Mouse (Mus musculus) stomach, postnatal 0 days (tissue): ENCODE measurements around the gene Ttll11. TPM values are rescaled to one million over a fixed set of nuclear protein-coding genes. Genes with fewer than 3 reads are reported as not detected.

ENCODE experiments used
- ATAC-seq: fragments of 200-750 bp; cut with Nextera tagmentation; 2 replicates; pipeline ENCODE4 v1.8.0; 2017; ENCODE audit not compliant: low FRiP score, low TSS enrichment
- DNase-seq: peaks from one replicate; pipeline ENCODE4 v3.0.0-alpha.2; 2016; ENCODE audit warnings: low spot score
- H3K27ac ChIP-seq: fragments of 300-500 bp; sonication (generic); replicated peaks from 2 replicates; pipeline ENCODE4 v1.5.1; 2014; ENCODE audit warnings: mild to moderate bottlenecking, control low read depth
- H3K27me3 ChIP-seq: fragments of 300-500 bp; sonication (generic); 2 replicates; pipeline ENCODE4 v1.6.1; 2014; ENCODE audit warnings: low read length; ENCODE audit not compliant: control insufficient read depth, insufficient read depth
- H3K36me3 ChIP-seq: fragments of 300-500 bp; sonication (generic); 2 replicates; pipeline ENCODE4 v1.6.1; 2014; ENCODE audit warnings: low read length, mixed read lengths; ENCODE audit not compliant: control insufficient read depth, insufficient read depth
- H3K4me1 ChIP-seq: fragments of 300-500 bp; sonication (generic); replicated peaks from 2 replicates; pipeline ENCODE4 v1.6.1; 2014; ENCODE audit warnings: antibody characterized with exemption; ENCODE audit not compliant: control insufficient read depth, insufficient read depth
- H3K4me2 ChIP-seq: fragments of 300-500 bp; sonication (generic); replicated peaks from 2 replicates; pipeline ENCODE4 v1.6.1; 2014; ENCODE audit warnings: low read depth, mild to moderate bottlenecking, control low read depth, moderate library complexity
- H3K4me3 ChIP-seq: fragments of 300-500 bp; sonication (generic); 2 replicates; pipeline ENCODE4 v1.5.1; 2014; ENCODE audit warnings: low read depth, low read length, control low read depth
- H3K9ac ChIP-seq: fragments of 300-500 bp; sonication (generic); 2 replicates; pipeline ENCODE4 v1.6.1; 2014; ENCODE audit warnings: mild to moderate bottlenecking, low read length, control low read depth, mixed read lengths
- H3K9me3 ChIP-seq: fragments of 300-500 bp; sonication (generic); 2 replicates; pipeline ENCODE4 v1.6.1; 2016; ENCODE audit warnings: low read length; ENCODE audit not compliant: control insufficient read depth
- CTCF ChIP-seq: IDR thresholded peaks from 2 replicates; pipeline ENCODE4 v1.5.1; 2016; ENCODE audit warnings: antibody characterized with exemption, low read depth, mild to moderate bottlenecking, moderate library complexity
- EP300 ChIP-seq: optimal IDR thresholded peaks from 2 replicates; pipeline ENCODE3; 2016; ENCODE audit warnings: antibody characterized with exemption
- WGBS: fragments of 180-500 bp; shearing (Covaris S2); extraction: QIAGEN DNeasy Blood & Tissue Kit; methylation state at CpG from one replicate; pipeline ENCODE4 v1.1.7; 2014; 5-methylcytosine and 5-hydroxymethylcytosine counted together
- polyA plus RNA-seq: library from polyadenylated mRNA; unstranded; fragments of >200 nt; fragmentation: Nextera tagmentation; extraction: Ambion mirVana; gene quantifications from 2 replicates; pipeline ENCODE4 v1.2.1, GENCODE M21; 2015

Gene Ttll11
- polyA plus RNA-seq, 1 experiment from 2014 or later, result 0.55 TPM

GRCm38 (mm10) chr2:35859708-35860393 lies 119.9 kb downstream of the Ttll11 start:
- 67% methylated on average over 7 of the region's 7 CpGs for WGBS
- ATAC-seq (no peak), DNase-seq (no peak)
- Histone ChIP-seq H3K36me3 (no peaks in the 10 kb centered on the region), H3K4me1 (no peaks in the 10 kb centered on the region), H3K4me3 (no peak overlapping the region), H3K27ac (no peak overlapping the region), H3K27me3 (no peaks in the 10 kb centered on the region), H3K4me2 (no peak overlapping the region), H3K9me3 (no peaks in the 10 kb centered on the region), H3K9ac (no peak overlapping the region)
- TF ChIP-seq EP300 (no peak), CTCF (no peak)

- no peak for DNase-seq
- H3K4me1 ChIP-seq, result no peaks in the 10 kb centered on the region
- no peak overlapping the region for H3K4me3 ChIP-seq
- H3K4me2 ChIP-seq, result no peak overlapping the region
- ATAC-seq, result no peak
- no peak overlapping the region for H3K9ac ChIP-seq
- H3K36me3 ChIP-seq, result no peaks in the 10 kb centered on the region
- WGBS, result 70% methylated on average over 6 of the region's 6 CpGs
- no peaks in the 10 kb centered on the region for H3K27me3 ChIP-seq
- H3K9me3 ChIP-seq, result no peaks in the 10 kb centered on the region
- TF ChIP-seq CTCF (no peak), EP300 (no peak)
- H3K27ac ChIP-seq, result no peak overlapping the region
These were observed 121.4 kb downstream of the Ttll11 start for GRCm38 (mm10) chr2:35858281-35858680.

GRCm38 (mm10) chr2:35856901-35857300 lies 122.8 kb downstream of the Ttll11 start:
- no peak overlapping the region for H3K4me2 ChIP-seq
- H3K9ac ChIP-seq, result no peak overlapping the region
- 62% methylated on average over 2 of the region's 2 CpGs for WGBS
- no peaks in the 10 kb centered on the region for H3K9me3 ChIP-seq
- no peak overlapping the region for H3K4me3 ChIP-seq
- no peak overlapping the region for H3K27ac ChIP-seq
- H3K4me1 ChIP-seq, result no peaks in the 10 kb centered on the region
- no peaks in the 10 kb centered on the region for H3K27me3 ChIP-seq
- ATAC-seq (no peak), DNase-seq (no peak)
- TF ChIP-seq EP300, result no peak
- no peak for TF ChIP-seq CTCF
- no peaks in the 10 kb centered on the region for H3K36me3 ChIP-seq

- WGBS, result 39% methylated on average over 5 of the region's 5 CpGs
- H3K36me3 ChIP-seq, result no peaks in the 10 kb centered on the region
- H3K4me2 ChIP-seq, result no peak overlapping the region
- no peaks in the 10 kb centered on the region for H3K9me3 ChIP-seq
- no peak overlapping the region for H3K4me3 ChIP-seq
- H3K4me1 ChIP-seq, result no peaks in the 10 kb centered on the region
- no peak for TF ChIP-seq EP300
- peak; percentile 49 for TF ChIP-seq CTCF
- H3K9ac ChIP-seq, result no peak overlapping the region
- DNase-seq (no peak), ATAC-seq (no peak)
- H3K27me3 ChIP-seq, result no peaks in the 10 kb centered on the region
- no peak overlapping the region for H3K27ac ChIP-seq
These were observed 124.8 kb downstream of the Ttll11 start for GRCm38 (mm10) chr2:35854877-35855276.

- Histone ChIP-seq H3K9me3 (no peaks in the 10 kb centered on the region), H3K4me2 (no peak overlapping the region), H3K27me3 (no peaks in the 10 kb centered on the region), H3K9ac (no peak overlapping the region), H3K4me1 (no peaks in the 10 kb centered on the region), H3K27ac (no peak overlapping the region), H3K36me3 (no peaks in the 10 kb centered on the region), H3K4me3 (no peak overlapping the region)
- ATAC-seq (no peak), DNase-seq (no peak)
- 66% methylated on average over 4 of the region's 4 CpGs for WGBS
- TF ChIP-seq CTCF (no peak), EP300 (no peak)
These were observed 126.7 kb downstream of the Ttll11 start for GRCm38 (mm10) chr2:35852971-35853370.

GRCm38 (mm10) chr2:35852164-35852509 lies 127.6 kb downstream of the Ttll11 start:
- Histone ChIP-seq H3K9me3 (no peaks in the 10 kb centered on the region), H3K9ac (no peak overlapping the region), H3K27ac (no peak overlapping the region), H3K4me2 (no peak overlapping the region), H3K4me3 (no peak overlapping the region), H3K4me1 (no peaks in the 10 kb centered on the region), H3K27me3 (no peaks in the 10 kb centered on the region), H3K36me3 (no peaks in the 10 kb centered on the region)
- 40% methylated on average over 3 of the region's 3 CpGs for WGBS
- DNase-seq (no peak), ATAC-seq (peak; percentile 28; the same call in 1 of the 2 replicates)
- no peak for TF ChIP-seq CTCF
- TF ChIP-seq EP300, result no peak
